Mouse (Mus musculus): ENCODE results near the gene Spint2. TPM values are rescaled to one million over a fixed set of nuclear protein-coding genes. Genes with fewer than 3 reads are reported as not detected.

The Spint2 gene
- polyA plus RNA-seq, 1 experiment: 0.10 TPM

DNA sequence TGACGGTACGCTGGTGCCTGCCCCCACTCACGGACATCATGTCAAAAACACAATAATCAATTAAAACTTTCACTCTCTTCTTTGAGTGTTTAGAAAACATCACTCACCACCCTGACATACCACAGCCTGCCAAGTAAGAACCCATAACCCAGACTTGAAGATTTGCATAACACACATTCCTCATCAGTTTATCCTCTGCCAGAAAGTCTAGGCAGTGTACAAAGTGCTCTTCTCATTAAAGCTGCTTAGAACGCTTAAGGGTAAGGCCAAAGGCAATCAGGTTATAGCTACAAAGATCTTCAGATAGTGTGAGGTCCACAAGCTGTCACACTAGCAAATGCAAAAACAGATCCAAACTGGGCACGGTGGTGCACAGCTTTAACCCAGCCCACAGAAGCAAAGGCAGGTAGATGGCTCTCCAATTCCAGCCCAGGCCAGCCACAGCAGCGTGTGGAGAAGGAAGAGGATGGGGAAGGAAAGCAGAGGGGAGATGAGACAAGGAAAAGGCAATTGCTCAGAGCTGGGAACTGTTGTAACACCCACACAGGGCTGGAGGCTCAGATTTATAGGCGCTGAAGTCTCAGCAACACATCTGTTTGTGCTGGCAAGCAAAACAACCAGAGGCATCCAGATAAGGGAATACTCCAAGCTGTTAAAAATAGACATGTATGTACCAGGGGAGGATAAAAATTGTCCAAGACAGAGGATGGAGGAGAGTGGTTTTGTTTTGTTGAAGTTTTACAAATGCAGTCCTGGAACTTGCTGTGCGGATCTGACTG lies 9.8 kb downstream of the Spint2 start:
- TF ChIP-seq MYOD1 (IDR thresholded peaks at IDR 0.05; ENCODE audit: control insufficient read depth in 1 of 3, insufficient read length in 2 of 3, low read depth in 2 of 3): no peak
- TF ChIP-seq POLR2AphosphoS2 (IDR thresholded peaks at IDR 0.05; ENCODE audit: insufficient read length, low read depth): no peak
- no peak for TF ChIP-seq REST (IDR thresholded peaks at IDR 0.05; ENCODE audit: insufficient read depth, insufficient read length)
- TF ChIP-seq E2F4 (IDR thresholded peaks at IDR 0.05; ENCODE audit: insufficient read depth): no peak
- TF ChIP-seq USF1 (IDR thresholded peaks at IDR 0.05; ENCODE audit: low read depth): no peak
- TF ChIP-seq MAX (IDR thresholded peaks at IDR 0.05; ENCODE audit: low read depth): no peak
- no peak for TF ChIP-seq MYOG (IDR thresholded peaks at IDR 0.05; ENCODE audit: control insufficient read depth in 1 of 3, insufficient read depth in 1 of 3, insufficient read length in 2 of 3, low read depth in 2 of 3)
- no peak for TF ChIP-seq SRF (IDR thresholded peaks at IDR 0.05; ENCODE audit: control insufficient read depth, insufficient read length, low read depth)
- no peak for TF ChIP-seq CEBPB (IDR thresholded peaks at IDR 0.05; ENCODE audit: insufficient read depth, poor library complexity, severe bottlenecking)
- TF ChIP-seq TCF12 (IDR thresholded peaks at IDR 0.05; ENCODE audit: insufficient read depth, poor library complexity, severe bottlenecking): no peak
- no peak for TF ChIP-seq TCF3 (IDR thresholded peaks at IDR 0.05; ENCODE audit: insufficient read length, low read depth)
- no peak for TF ChIP-seq POLR2A (IDR thresholded peaks at IDR 0.05; ENCODE audit: insufficient read length, low read depth)
- peak overlapping the region; percentile 22 for H3K4me2 ChIP-seq (ENCODE audit: low read depth)
- H3K36me3 ChIP-seq (ENCODE audit: control insufficient read depth, insufficient read depth): no peaks in the 10 kb centered on the region

GRCm38 (mm10) chr7:29270445-29270844 lies 11.3 kb downstream of the Spint2 start:
- no peak overlapping the region for H3K4me2 ChIP-seq (ENCODE audit: low read depth)
- H3ac ChIP-seq (ENCODE audit: control insufficient read depth, insufficient read length): no peak overlapping the region
- H3K36me3 ChIP-seq (ENCODE audit: control insufficient read depth, insufficient read depth): no peaks in the 10 kb centered on the region
- H3K79me2 ChIP-seq (ENCODE audit: control insufficient read depth, insufficient read depth): no peaks in the 10 kb centered on the region
- no peak for TF ChIP-seq MYOD1 (IDR thresholded peaks at IDR 0.05; ENCODE audit: control insufficient read depth in 1 of 3, insufficient read length in 2 of 3, low read depth in 2 of 3)
- TF ChIP-seq MYOG (IDR thresholded peaks at IDR 0.05; ENCODE audit: control insufficient read depth in 1 of 3, insufficient read depth in 1 of 3, insufficient read length in 2 of 3, low read depth in 2 of 3): no peak
- no peak for TF ChIP-seq TCF3 (IDR thresholded peaks at IDR 0.05; ENCODE audit: insufficient read length, low read depth)
- TF ChIP-seq REST (IDR thresholded peaks at IDR 0.05; ENCODE audit: insufficient read depth, insufficient read length): no peak
- TF ChIP-seq POLR2AphosphoS2 (IDR thresholded peaks at IDR 0.05; ENCODE audit: insufficient read length, low read depth): no peak
- no peak for TF ChIP-seq E2F4 (IDR thresholded peaks at IDR 0.05; ENCODE audit: insufficient read depth)
- no peak for TF ChIP-seq CEBPB (IDR thresholded peaks at IDR 0.05; ENCODE audit: insufficient read depth, poor library complexity, severe bottlenecking)
- no peak for TF ChIP-seq TCF12 (IDR thresholded peaks at IDR 0.05; ENCODE audit: insufficient read depth, poor library complexity, severe bottlenecking)
- TF ChIP-seq USF1 (IDR thresholded peaks at IDR 0.05; ENCODE audit: low read depth): no peak
- TF ChIP-seq SRF (IDR thresholded peaks at IDR 0.05; ENCODE audit: control insufficient read depth, insufficient read length, low read depth): no peak
- no peak for TF ChIP-seq POLR2A (IDR thresholded peaks at IDR 0.05; ENCODE audit: insufficient read length, low read depth)
- TF ChIP-seq MAX (IDR thresholded peaks at IDR 0.05; ENCODE audit: low read depth): no peak
- H3K4me3 ChIP-seq: no peak overlapping the region
- no peaks in the 10 kb centered on the region for H3K27me3 ChIP-seq (ENCODE audit: control insufficient read depth, insufficient read depth, insufficient read length)

More for the DNA sequence above, 9.8 kb downstream of the Spint2 start:
- Histone ChIP-seq H3K27me3 (ENCODE audit: control insufficient read depth, insufficient read depth, insufficient read length) (no peaks in the 10 kb centered on the region), H3ac (ENCODE audit: control insufficient read depth, insufficient read length) (no peak overlapping the region), H3K4me3 (no peak overlapping the region), H3K79me2 (ENCODE audit: control insufficient read depth, insufficient read depth) (no peaks in the 10 kb centered on the region)

- no peak for TF ChIP-seq CEBPB (IDR thresholded peaks at IDR 0.05; ENCODE audit: insufficient read depth, poor library complexity, severe bottlenecking)
- no peak for TF ChIP-seq TCF12 (IDR thresholded peaks at IDR 0.05; ENCODE audit: insufficient read depth, poor library complexity, severe bottlenecking)
- TF ChIP-seq MYOD1 (IDR thresholded peaks at IDR 0.05; ENCODE audit: control insufficient read depth in 1 of 3, insufficient read length in 2 of 3, low read depth in 2 of 3): no peak
- no peak for TF ChIP-seq TCF3 (IDR thresholded peaks at IDR 0.05; ENCODE audit: insufficient read length, low read depth)
- no peak for TF ChIP-seq POLR2A (IDR thresholded peaks at IDR 0.05; ENCODE audit: insufficient read length, low read depth)
- no peak for TF ChIP-seq MYOG (IDR thresholded peaks at IDR 0.05; ENCODE audit: control insufficient read depth in 1 of 3, insufficient read depth in 1 of 3, insufficient read length in 2 of 3, low read depth in 2 of 3)
- no peak for TF ChIP-seq REST (IDR thresholded peaks at IDR 0.05; ENCODE audit: insufficient read depth, insufficient read length)
- TF ChIP-seq SRF (IDR thresholded peaks at IDR 0.05; ENCODE audit: control insufficient read depth, insufficient read length, low read depth): no peak
- TF ChIP-seq E2F4 (IDR thresholded peaks at IDR 0.05; ENCODE audit: insufficient read depth): no peak
- no peak for TF ChIP-seq POLR2AphosphoS2 (IDR thresholded peaks at IDR 0.05; ENCODE audit: insufficient read length, low read depth)
- no peak for TF ChIP-seq USF1 (IDR thresholded peaks at IDR 0.05; ENCODE audit: low read depth)
- no peaks in the 10 kb centered on the region for H3K36me3 ChIP-seq (ENCODE audit: control insufficient read depth, insufficient read depth)
- H3K4me2 ChIP-seq (ENCODE audit: low read depth): no peak overlapping the region
Measured at GRCm38 (mm10) chr7:29266931-29267330, 14.8 kb downstream of the Spint2 start.

GRCm38 (mm10) chr7:29265636-29266035 lies 16.1 kb downstream of the Spint2 start:
- no peak for TF ChIP-seq SRF (IDR thresholded peaks at IDR 0.05; ENCODE audit: control insufficient read depth, insufficient read length, low read depth)
- no peak for TF ChIP-seq MYOD1 (IDR thresholded peaks at IDR 0.05; ENCODE audit: control insufficient read depth in 1 of 3, insufficient read length in 2 of 3, low read depth in 2 of 3)
- TF ChIP-seq REST (IDR thresholded peaks at IDR 0.05; ENCODE audit: insufficient read depth, insufficient read length): no peak
- TF ChIP-seq TCF12 (IDR thresholded peaks at IDR 0.05; ENCODE audit: insufficient read depth, poor library complexity, severe bottlenecking): no peak
- no peak for TF ChIP-seq USF1 (IDR thresholded peaks at IDR 0.05; ENCODE audit: low read depth)
- TF ChIP-seq POLR2A (IDR thresholded peaks at IDR 0.05; ENCODE audit: insufficient read length, low read depth): no peak
- TF ChIP-seq MAX (IDR thresholded peaks at IDR 0.05; ENCODE audit: low read depth): no peak
- TF ChIP-seq E2F4 (IDR thresholded peaks at IDR 0.05; ENCODE audit: insufficient read depth): no peak
- TF ChIP-seq CEBPB (IDR thresholded peaks at IDR 0.05; ENCODE audit: insufficient read depth, poor library complexity, severe bottlenecking): no peak
- TF ChIP-seq MYOG (IDR thresholded peaks at IDR 0.05; ENCODE audit: control insufficient read depth in 1 of 3, insufficient read depth in 1 of 3, insufficient read length in 2 of 3, low read depth in 2 of 3): no peak
- no peak for TF ChIP-seq TCF3 (IDR thresholded peaks at IDR 0.05; ENCODE audit: insufficient read length, low read depth)
- no peak for TF ChIP-seq POLR2AphosphoS2 (IDR thresholded peaks at IDR 0.05; ENCODE audit: insufficient read length, low read depth)
- Histone ChIP-seq H3K79me2 (ENCODE audit: control insufficient read depth, insufficient read depth) (no peaks in the 10 kb centered on the region), H3ac (ENCODE audit: control insufficient read depth, insufficient read length) (no peak overlapping the region), H3K36me3 (ENCODE audit: control insufficient read depth, insufficient read depth) (no peaks in the 10 kb centered on the region), H3K4me3 (no peak overlapping the region), H3K27me3 (ENCODE audit: control insufficient read depth, insufficient read depth, insufficient read length) (peaks cover 30% of the 10 kb centered on the region), H3K4me2 (ENCODE audit: low read depth) (no peak overlapping the region)

More at GRCm38 (mm10) chr7:29266931-29267330, 14.8 kb downstream of the Spint2 start:
- Histone ChIP-seq H3ac (ENCODE audit: control insufficient read depth, insufficient read length) (no peak overlapping the region), H3K4me3 (no peak overlapping the region), H3K79me2 (ENCODE audit: control insufficient read depth, insufficient read depth) (no peaks in the 10 kb centered on the region), H3K27me3 (ENCODE audit: control insufficient read depth, insufficient read depth, insufficient read length) (peaks cover 30% of the 10 kb centered on the region)
